In genomic region chr13:43763995-43764579, GRCm38 (mm10) we compare ENCODE assay signal across 9 mouse cellular contexts. TPM values are rescaled to one million over a fixed set of nuclear protein-coding genes. Genes with fewer than 3 reads are reported as not detected.
DNase-seq lines count a peak whose midpoint lies in the region; ATAC-seq lines count a peak whose summit lies in the region.
"Had no signal": no experiment of that assay in that cellular context is flagged by ENCODE, and none has a peak within 500 bp of the region (broad histone marks: within the 10 kb centered on the region; RNA-seq: fewer than 3 reads in every experiment).

No protein-coding gene starts in this region.

- 87% methylated on average over 8 of the region's 8 CpGs for WGBS in midbrain, embryonic 14.5 days
- 72% methylated on average over 8 of the region's 8 CpGs for WGBS in midbrain, embryonic 16.5 days

- H3K4me1 ChIP-seq in midbrain, embryonic 14.5 days (ENCODE audit: control insufficient read depth, insufficient read depth, low read length) = no peaks in the 10 kb centered on the region
- H3K4me1 ChIP-seq in midbrain, embryonic 16.5 days (ENCODE audit: control insufficient read depth, insufficient read depth, low read length) = peaks cover 2% of the 10 kb centered on the region; the same call in 1 of the 2 replicates

- DNase-seq in frontal cortex, postnatal 14 days (ENCODE audit: low spot score in 2 of 2) = no peak
- DNase-seq in midbrain, embryonic 14.5 days = peak; percentile 48
- peak; percentile 91 for DNase-seq in fibroblast of lung, adult 2 months (ENCODE audit: low read depth)
- peak; percentile 65 for DNase-seq in lung, postnatal 10 days
- DNase-seq in thymus, postnatal 25 days = no peak
- no peak for DNase-seq in kidney, adult 9 months

- no peak overlapping the region for H3K27ac ChIP-seq in midbrain, embryonic 14.5 days (replicated peaks; ENCODE audit: low read depth, low read length)
- no peak overlapping the region for H3K27ac ChIP-seq in midbrain, embryonic 16.5 days (ENCODE audit: low read length)

- H3K4me3 ChIP-seq in midbrain, embryonic 14.5 days (replicated peaks; ENCODE audit: low read depth, low read length) = no peak overlapping the region
- no peak overlapping the region for H3K4me3 ChIP-seq in midbrain, embryonic 16.5 days (ENCODE audit: low read depth, low read length)
- H3K4me3 ChIP-seq: megakaryocyte, embryonic 14.5 days had no signal

- H3K36me3 ChIP-seq in midbrain, embryonic 14.5 days (ENCODE audit: control insufficient read depth, insufficient read depth, low read length) = no peaks in the 10 kb centered on the region
- H3K36me3 ChIP-seq in midbrain, embryonic 16.5 days (ENCODE audit: control insufficient read depth, insufficient read depth, low read length) = no peaks in the 10 kb centered on the region

- no peak overlapping the region for H3K4me2 ChIP-seq in midbrain, embryonic 14.5 days (ENCODE audit: low read length)
- no peak overlapping the region for H3K4me2 ChIP-seq in midbrain, embryonic 16.5 days (ENCODE audit: low read length)

- no peaks in the 10 kb centered on the region for H3K9me3 ChIP-seq in midbrain, embryonic 14.5 days (ENCODE audit: control insufficient read depth, low read length)
- no peaks in the 10 kb centered on the region for H3K9me3 ChIP-seq in midbrain, embryonic 16.5 days (replicated peaks; ENCODE audit: control insufficient read depth, low read length, poor library complexity, severe bottlenecking)

- peak; percentile 79 for ATAC-seq in frontal cortex, adult (ENCODE audit: low TSS enrichment)
- no peak for ATAC-seq in midbrain, embryonic 14.5 days (ENCODE audit: low FRiP score, low TSS enrichment)
- ATAC-seq in midbrain, embryonic 16.5 days = no peak

- H3K27me3 ChIP-seq in midbrain, embryonic 14.5 days (ENCODE audit: control insufficient read depth, insufficient read depth, low read length) = no peaks in the 10 kb centered on the region
- H3K27me3 ChIP-seq in midbrain, embryonic 16.5 days (ENCODE audit: control insufficient read depth, insufficient read depth, low read depth, low read length) = no peaks in the 10 kb centered on the region

- no peak overlapping the region for H3K9ac ChIP-seq in midbrain, embryonic 14.5 days (replicated peaks; ENCODE audit: low read length)
- no peak overlapping the region for H3K9ac ChIP-seq in midbrain, embryonic 16.5 days (ENCODE audit: low read depth, low read length)

RNA-seq across cellular contexts. Expression of gene Cd83, which starts 20.5 kb away (rescaled TPM):
- polyA plus RNA-seq in midbrain, embryonic 14.5 days (2014; fragmentation: Nextera tagmentation; extraction: Ambion mirVana) = 17.4 and 18.4 TPM in 2 replicates
- polyA plus RNA-seq in midbrain, embryonic 16.5 days (2015; fragmentation: Nextera tagmentation; extraction: Ambion mirVana) = 23.5 and 28.1 TPM in 2 replicates

Comparison
In these comparisons a context has a peak if more than half of its experiments do, and no peak if none do; other contexts are left out.
1. DNase-seq: peak in midbrain, embryonic 14.5 days (single experiment), fibroblast of lung, adult 2 months (single experiment) and lung, postnatal 10 days (single experiment); none in frontal cortex, postnatal 14 days (0 of 2), thymus, postnatal 25 days (single experiment) and kidney, adult 9 months (single experiment).